Comparison of ENCODE assay signal across 20 mouse cellular contexts in genomic region chr5:113630116-113630515, GRCm38 (mm10). TPM values are rescaled to one million over a fixed set of nuclear protein-coding genes. Genes with fewer than 3 reads are reported as not detected.
DNase-seq lines count a peak whose midpoint lies in the region; ATAC-seq and TF ChIP-seq lines count a peak whose summit lies in the region.
"Had no signal": no experiment of that assay in that cellular context is flagged by ENCODE, and none has a peak within 500 bp of the region (broad histone marks: within the 10 kb centered on the region; RNA-seq: fewer than 3 reads in every experiment).

No protein-coding gene starts in this region.

- peaks cover 49% of the 10 kb centered on the region for H3K27me3 ChIP-seq in heart, embryonic 10.5 days (ENCODE audit: insufficient read depth, poor library complexity, severe bottlenecking)
- H3K27me3 ChIP-seq in lung, embryonic 14.5 days (ENCODE audit: insufficient read depth, low read length): 0 out of 2 replicates have a peak, but pooled peaks cover 2% of the 10 kb centered on the region
- H3K27me3 ChIP-seq in liver, embryonic 12.5 days (replicated peaks): peaks cover 12% of the 10 kb centered on the region
- H3K27me3 ChIP-seq: embryonic facial prominence, embryonic 15.5 days; forebrain, embryonic 12.5 days; intestine, embryonic 15.5 days had no signal

- no peak for ATAC-seq in lung, embryonic 14.5 days (ENCODE audit: insufficient read depth)
- ATAC-seq in liver, embryonic 12.5 days: no peak
- ATAC-seq: forebrain, embryonic 16.5 days; intestine, embryonic 15.5 days had no signal

- peaks cover 82% of the 10 kb centered on the region for H3K4me1 ChIP-seq in heart, embryonic 10.5 days
- peaks cover 49% of the 10 kb centered on the region for H3K4me1 ChIP-seq in lung, embryonic 14.5 days (ENCODE audit: insufficient read depth)
- peaks cover 11% of the 10 kb centered on the region for H3K4me1 ChIP-seq in lung, adult 2 months (ENCODE audit: control insufficient read depth, insufficient read depth, low read length)
- peaks cover 32% of the 10 kb centered on the region for H3K4me1 ChIP-seq in embryonic fibroblast, embryonic 13.5 days (ENCODE audit: control insufficient read depth, insufficient read depth, low read length)
- no peaks in the 10 kb centered on the region for H3K4me1 ChIP-seq in liver, embryonic 12.5 days

- DNase-seq in heart, embryonic 10.5 days (ENCODE audit: low spot score): no peak
- no peak for DNase-seq in heart, adult 9 months (ENCODE audit: low spot score in 2 of 2)
- DNase-seq in lung, embryonic 14.5 days: no peak
- no peak for DNase-seq in lung, adult 2 months
- DNase-seq in Muller cell, postnatal 12 days (ENCODE audit: inconsistent ontology term): peak; percentile 20
- DNase-seq in left cerebral cortex, adult 8-10 months (ENCODE audit: low spot score in 2 of 2): no peak
- DNase-seq: adrenal gland, adult 2 months; adrenal gland, postnatal 25 days; cerebellum, adult 18-20 months; cerebellum, adult 9-11 months; heart, adult 18-20 months had no signal

- H3K4me3 ChIP-seq in heart, embryonic 10.5 days: no peak overlapping the region
- H3K4me3 ChIP-seq in lung, embryonic 14.5 days (ENCODE audit: low read depth, low read length): no peak overlapping the region
- H3K4me3 ChIP-seq in lung, adult 2 months (replicated peaks; ENCODE audit: extremely low read depth, low read depth, low read length): no peak overlapping the region
- no peak overlapping the region for H3K4me3 ChIP-seq in embryonic fibroblast, embryonic 13.5 days (ENCODE audit: insufficient read depth, low read length)
- no peak overlapping the region for H3K4me3 ChIP-seq in liver, embryonic 12.5 days
- H3K4me3 ChIP-seq: embryonic facial prominence, embryonic 15.5 days; forebrain, embryonic 12.5 days; heart, embryonic 12.5 days; hindbrain, embryonic 13.5 days; intestine, embryonic 15.5 days had no signal

- no peaks in the 10 kb centered on the region for H3K9me3 ChIP-seq in heart, embryonic 10.5 days
- no peaks in the 10 kb centered on the region for H3K9me3 ChIP-seq in lung, embryonic 14.5 days (ENCODE audit: low read depth, low read length)
- H3K9me3 ChIP-seq in liver, embryonic 12.5 days (replicated peaks): no peaks in the 10 kb centered on the region
- H3K9me3 ChIP-seq: embryonic facial prominence, embryonic 15.5 days; forebrain, embryonic 12.5 days; heart, embryonic 12.5 days; hindbrain, embryonic 13.5 days; intestine, embryonic 15.5 days had no signal

- no peaks in the 10 kb centered on the region for H3K36me3 ChIP-seq in heart, embryonic 10.5 days
- no peaks in the 10 kb centered on the region for H3K36me3 ChIP-seq in lung, embryonic 14.5 days (ENCODE audit: insufficient read depth)
- no peaks in the 10 kb centered on the region for H3K36me3 ChIP-seq in liver, embryonic 12.5 days
- H3K36me3 ChIP-seq: embryonic facial prominence, embryonic 15.5 days; forebrain, embryonic 12.5 days; heart, embryonic 12.5 days; hindbrain, embryonic 13.5 days; intestine, embryonic 15.5 days had no signal

- no peak for TF ChIP-seq POLR2A in lung, adult 2 months (IDR thresholded peaks at IDR 0.05; ENCODE audit: borderline replicate concordance, extremely low read depth, low read depth, low read length)
- no peak for TF ChIP-seq POLR2A in embryonic fibroblast, embryonic 13.5 days (IDR thresholded peaks at IDR 0.05; ENCODE audit: low read depth, low read length)

- H3K9ac ChIP-seq in lung, embryonic 14.5 days: no peak overlapping the region
- no peak overlapping the region for H3K9ac ChIP-seq in liver, embryonic 12.5 days
- H3K9ac ChIP-seq: embryonic facial prominence, embryonic 15.5 days; forebrain, embryonic 12.5 days; heart, embryonic 12.5 days; hindbrain, embryonic 13.5 days; intestine, embryonic 15.5 days had no signal

- peak overlapping the region; percentile 39; the same call in 1 of the 2 replicates for H3K27ac ChIP-seq in heart, embryonic 10.5 days
- 0 out of 2 replicates have a peak overlapping the region, but pooled peaks have one; percentile 38 for H3K27ac ChIP-seq in lung, embryonic 14.5 days (ENCODE audit: low read depth)
- peak overlapping the region; percentile 60 for H3K27ac ChIP-seq in embryonic fibroblast, embryonic 13.5 days (ENCODE audit: insufficient read depth, low read length)
- H3K27ac ChIP-seq in liver, embryonic 12.5 days: no peak overlapping the region
- H3K27ac ChIP-seq: embryonic facial prominence, embryonic 15.5 days; forebrain, embryonic 12.5 days; hindbrain, embryonic 13.5 days; intestine, embryonic 15.5 days had no signal

- 62% methylated on average over 10 of the region's 10 CpGs for WGBS in heart, embryonic 10.5 days
- 47% methylated on average over 10 of the region's 10 CpGs for WGBS in lung, embryonic 14.5 days
- WGBS in lung, adult 2 months: 58% methylated on average over 10 of the region's 10 CpGs
- 47% methylated on average over 10 of the region's 10 CpGs for WGBS in liver, embryonic 12.5 days (ENCODE audit: insufficient replicate concordance)

- TF ChIP-seq CTCF in lung, embryonic 14.5 days (IDR thresholded peaks at IDR 0.05; ENCODE audit: low read depth): no peak
- no peak for TF ChIP-seq CTCF in lung, adult 2 months (IDR thresholded peaks at IDR 0.05; ENCODE audit: insufficient read depth, low read length)
- no peak for TF ChIP-seq CTCF in embryonic fibroblast, embryonic 13.5 days (IDR thresholded peaks at IDR 0.05; ENCODE audit: borderline replicate concordance, insufficient read depth, low read length)

- no peak overlapping the region for H3K4me2 ChIP-seq in lung, embryonic 14.5 days
- no peak overlapping the region for H3K4me2 ChIP-seq in liver, embryonic 12.5 days
- H3K4me2 ChIP-seq: embryonic facial prominence, embryonic 15.5 days; forebrain, embryonic 12.5 days; heart, embryonic 12.5 days; hindbrain, embryonic 13.5 days; intestine, embryonic 15.5 days had no signal

RNA-seq across cellular contexts. Expression of gene Cmklr1, which starts 20.1 kb away (rescaled TPM):
- polyA plus RNA-seq in heart, embryonic 10.5 days (2016; fragmentation: Nextera tagmentation; extraction: Ambion mirVana): 1.3 and 3.3 TPM in 2 replicates
- 8.3 and 11.1 TPM in 2 replicates for polyA plus RNA-seq in lung, embryonic 14.5 days (2014; fragmentation: Nextera tagmentation; extraction: Ambion mirVana)
- 271 and 341 TPM in 2 replicates for polyA plus RNA-seq in lung, adult 2 months (2012; rRNA removed)
- 13.2 and 26.1 TPM in 2 replicates for polyA plus RNA-seq in embryonic fibroblast, embryonic 13.5 days (2011; ENCODE audit: insufficient read length, low read depth, missing spikeins)
- 10 to 100 TPM in 1 of 4 experiments, 1 to 10 TPM in 3; 3.5 to 10.9 (median 7.1) TPM for total RNA-seq in left cerebral cortex, adult 8-10 months (2022)
- 1.7 and 1.9 TPM in 2 replicates for polyA plus RNA-seq in liver, embryonic 12.5 days (2016; fragmentation: Nextera tagmentation; extraction: Ambion mirVana)
- total RNA-seq: CH12.LX had no signal

Comparison
In these comparisons a context has a peak if more than half of its experiments do, and no peak if none do; other contexts are left out.
1. RNA of gene Cmklr1, which starts 20.1 kb away (polyA plus RNA-seq): 271 to 341 TPM in lung, adult 2 months; 13.2 to 26.1 TPM in embryonic fibroblast, embryonic 13.5 days, 8.3 to 11.1 TPM in lung, embryonic 14.5 days, 1.3 to 3.3 TPM in heart, embryonic 10.5 days and 1.7 to 1.9 TPM in liver, embryonic 12.5 days; every median in the first group is over 10 times any median in the second.